Mouse (Mus musculus) cortical plate, adult 2 months (tissue): Measurements from ENCODE around the gene Olfr64. TPM values are rescaled to one million over a fixed set of nuclear protein-coding genes. Genes with fewer than 3 reads are reported as not detected.

Experiments
- H3K27ac ChIP-seq: fragments of 200-500 bp; 2 replicates; pipeline ENCODE4 v1.5.1; 2012; ENCODE audit warnings: low read length, control low read depth, inconsistent platforms; ENCODE audit not compliant: insufficient read depth
- H3K4me1 ChIP-seq: fragments of 200-500 bp; 2 replicates; pipeline ENCODE4 v1.6.1; 2011; ENCODE audit warnings: low read length; ENCODE audit not compliant: control insufficient read depth, insufficient read depth
- H3K4me3 ChIP-seq: fragments of 200-500 bp; 2 replicates; pipeline ENCODE4 v1.5.1; 2011; ENCODE audit warnings: mild to moderate bottlenecking, low read length, control low read depth; ENCODE audit not compliant: insufficient read depth
- CTCF ChIP-seq: fragments of 200-500 bp; IDR thresholded peaks from 2 replicates; pipeline ENCODE4 v1.5.1; 2011; ENCODE audit warnings: mild to moderate bottlenecking, control low read depth, low read length; ENCODE audit not compliant: insufficient read depth; ENCODE audit errors: extremely low read depth
- POLR2A ChIP-seq: fragments of 200-500 bp; IDR thresholded peaks from 2 replicates; pipeline ENCODE4 v1.6.1; 2011; ENCODE audit warnings: mild to moderate bottlenecking, low read length, control low read depth; ENCODE audit not compliant: insufficient read depth; ENCODE audit errors: extremely low read depth
- polyA plus RNA-seq: library from polyadenylated mRNA; depleted of rRNA; stranded (reverse); fragments of >200 nt; gene quantifications from 2 replicates; pipeline ENCODE4 v1.2.3, GENCODE M21; 2012

Olfr64 gene
- polyA plus RNA-seq, 1 experiment = not detected

- Histone ChIP-seq H3K27ac (no peak overlapping the region), H3K4me1 (no peaks in the 10 kb centered on the region), H3K4me3 (no peak overlapping the region)
- TF ChIP-seq CTCF (no peak), POLR2A (no peak)
These were observed 21.2 kb downstream of the Olfr64 start for GRCm38 (mm10) chr7:103873064-103873463.

- Histone ChIP-seq H3K27ac (no peak overlapping the region), H3K4me3 (no peak overlapping the region), H3K4me1 (no peaks in the 10 kb centered on the region)
- TF ChIP-seq POLR2A = no peak
- TF ChIP-seq CTCF = no peak
These were observed 23.6 kb downstream of the Olfr64 start for GRCm38 (mm10) chr7:103870667-103871066.

- Histone ChIP-seq H3K4me1 (no peaks in the 10 kb centered on the region), H3K4me3 (no peak overlapping the region), H3K27ac (no peak overlapping the region)
- TF ChIP-seq CTCF = no peak
- TF ChIP-seq POLR2A = no peak
These were observed 28.6 kb downstream of the Olfr64 start for GRCm38 (mm10) chr7:103865716-103866115.

- no peak overlapping the region for H3K27ac ChIP-seq
- H3K4me1 ChIP-seq = no peaks in the 10 kb centered on the region
- no peak for TF ChIP-seq POLR2A
- TF ChIP-seq CTCF = no peak
- H3K4me3 ChIP-seq = no peak overlapping the region
These were observed 32.8 kb downstream of the Olfr64 start for GRCm38 (mm10) chr7:103861531-103861930.

GRCm38 (mm10) chr7:103860855-103861254 lies 33.4 kb downstream of the Olfr64 start:
- Histone ChIP-seq H3K27ac (no peak overlapping the region), H3K4me1 (no peaks in the 10 kb centered on the region), H3K4me3 (no peak overlapping the region)
- TF ChIP-seq POLR2A (no peak), CTCF (no peak)

GRCm38 (mm10) chr7:103859076-103859475 lies 35.2 kb downstream of the Olfr64 start:
- no peak overlapping the region for H3K27ac ChIP-seq
- H3K4me3 ChIP-seq = no peak overlapping the region
- no peaks in the 10 kb centered on the region for H3K4me1 ChIP-seq
- TF ChIP-seq POLR2A = no peak
- TF ChIP-seq CTCF = no peak

- H3K4me3 ChIP-seq = no peak overlapping the region
- H3K27ac ChIP-seq = no peak overlapping the region
- TF ChIP-seq POLR2A = no peak
- no peak for TF ChIP-seq CTCF
- no peaks in the 10 kb centered on the region for H3K4me1 ChIP-seq
These were observed 39.6 kb downstream of the Olfr64 start for GRCm38 (mm10) chr7:103854669-103855068.

GRCm38 (mm10) chr7:103853090-103853489 lies 41.2 kb downstream of the Olfr64 start, which contains the start of gene Hbb-y:
Hbb-y (minus strand) TSS chr7:103853216.
- Histone ChIP-seq H3K4me3 (no peak within 1 kb of the TSS), H3K27ac (no peak within 1 kb of the TSS), H3K4me1 (no peaks in the 10 kb centered on the region)
- TF ChIP-seq CTCF = no peak
- no peak for TF ChIP-seq POLR2A

GRCm38 (mm10) chr7:103844525-103845325 lies 49.6 kb downstream of the Olfr64 start:
- Histone ChIP-seq H3K4me1 (no peaks in the 10 kb centered on the region), H3K27ac (no peak overlapping the region), H3K4me3 (no peak overlapping the region)
- TF ChIP-seq CTCF = no peak
- TF ChIP-seq POLR2A = no peak

GRCm38 (mm10) chr7:103843034-103843433 lies 51.3 kb downstream of the Olfr64 start, which contains the start of gene Hbb-bh1:
Hbb-bh1 (minus strand) TSS chr7:103843164.
- H3K4me1 ChIP-seq = no peaks in the 10 kb centered on the region
- no peak within 1 kb of the TSS for H3K27ac ChIP-seq
- H3K4me3 ChIP-seq = no peak within 1 kb of the TSS
- TF ChIP-seq POLR2A (no peak), CTCF (no peak)
